Mouse (Mus musculus): Measurements from ENCODE around the gene Vmn2r68. TPM values are rescaled to one million over a fixed set of nuclear protein-coding genes. Genes with fewer than 3 reads are reported as not detected.

Gene Vmn2r68
- not detected in 2 replicates for polyA plus RNA-seq (2012)

GRCm38 (mm10) chr7:85237683-85238082, at the start of gene Vmn2r68:
TSS of gene Vmn2r68 (minus strand) at chr7:85237783.

Other genes starting within 250 kb of the Vmn2r68 start
- gene Vmn2r66, start 225.5 kb downstream of the Vmn2r68 start, polyA plus RNA-seq (2012) = not detected in 2 replicates
- not detected in 2 replicates for gene Vmn2r67, start 81.8 kb downstream of the Vmn2r68 start, polyA plus RNA-seq (2012)
- under 0.01 TPM in 1 of 2 replicates, not detected in the other for gene Vmn2r69, start 178.1 kb upstream of the Vmn2r68 start, polyA plus RNA-seq (2012)

Measured in megakaryocyte-erythroid progenitor cell, adult 5 weeks (primary cell).